Mouse (Mus musculus) liver, embryonic 16.5 days (tissue): ENCODE data around the gene Dnah5. TPM values are rescaled to one million over a fixed set of nuclear protein-coding genes. Genes with fewer than 3 reads are reported as not detected.
"Not testable (repeated sequence)": the region's sequence is repeated elsewhere in the genome, so short reads cannot be mapped to it uniquely, and the experiment has no call there.

Experiments used
- ATAC-seq: fragments of 200-750 bp; cut with Nextera tagmentation; 2 replicates; pipeline ENCODE4 v1.8.0; 2017; ENCODE audit warnings: low read depth, mild to moderate bottlenecking, moderate number of reproducible peaks, moderate library complexity
- H3K27ac ChIP-seq: fragments of 300-500 bp; sonication (generic); 2 replicates; pipeline ENCODE4 v1.5.1; 2014; ENCODE audit warnings: mild to moderate bottlenecking, low read length
- H3K27me3 ChIP-seq: fragments of 300-500 bp; sonication (generic); 2 replicates; pipeline ENCODE4 v1.6.1; 2014; ENCODE audit warnings: low read depth, low read length, mixed read lengths; ENCODE audit not compliant: control insufficient read depth, insufficient read depth
- H3K36me3 ChIP-seq: fragments of 300-500 bp; sonication (generic); 2 replicates; pipeline ENCODE4 v1.6.1; 2014; ENCODE audit warnings: mild to moderate bottlenecking; ENCODE audit not compliant: control insufficient read depth, insufficient read depth
- H3K4me1 ChIP-seq: fragments of 300-500 bp; sonication (generic); 2 replicates; pipeline ENCODE4 v1.6.1; 2014; ENCODE audit warnings: low read depth, low read length, mixed read lengths; ENCODE audit not compliant: control insufficient read depth
- H3K4me2 ChIP-seq: fragments of 300-500 bp; sonication (generic); 2 replicates; pipeline ENCODE4 v1.6.1; 2014; ENCODE audit warnings: low read depth, low read length, mixed read lengths
- H3K4me3 ChIP-seq: fragments of 300-500 bp; sonication (generic); 2 replicates; pipeline ENCODE4 v1.5.1; 2014; ENCODE audit warnings: low read depth, mild to moderate bottlenecking, low read length
- H3K9ac ChIP-seq: fragments of 300-500 bp; sonication (generic); 2 replicates; pipeline ENCODE4 v1.6.1; 2014; ENCODE audit warnings: low read depth, low read length
- H3K9me3 ChIP-seq: fragments of 300-500 bp; sonication (generic); replicated peaks from 2 replicates; pipeline ENCODE4 v1.6.1; 2016; ENCODE audit warnings: low read length; ENCODE audit not compliant: control insufficient read depth
- WGBS: fragments of 180-500 bp; shearing (Covaris S2); extraction: QIAGEN DNeasy Blood & Tissue Kit; methylation state at CpG from one replicate; pipeline ENCODE4 v1.1.7; 2014; ENCODE audit not compliant: insufficient replicate concordance; 5-methylcytosine and 5-hydroxymethylcytosine counted together
- polyA plus RNA-seq: library from polyadenylated mRNA; unstranded; fragments of >200 nt; fragmentation: Nextera tagmentation; extraction: Ambion mirVana; gene quantifications from 2 replicates; pipeline ENCODE4 v1.2.1, GENCODE M21; 2015

Gene Dnah5
- polyA plus RNA-seq, 1 experiment from 2014 or later, result not detected

DNA sequence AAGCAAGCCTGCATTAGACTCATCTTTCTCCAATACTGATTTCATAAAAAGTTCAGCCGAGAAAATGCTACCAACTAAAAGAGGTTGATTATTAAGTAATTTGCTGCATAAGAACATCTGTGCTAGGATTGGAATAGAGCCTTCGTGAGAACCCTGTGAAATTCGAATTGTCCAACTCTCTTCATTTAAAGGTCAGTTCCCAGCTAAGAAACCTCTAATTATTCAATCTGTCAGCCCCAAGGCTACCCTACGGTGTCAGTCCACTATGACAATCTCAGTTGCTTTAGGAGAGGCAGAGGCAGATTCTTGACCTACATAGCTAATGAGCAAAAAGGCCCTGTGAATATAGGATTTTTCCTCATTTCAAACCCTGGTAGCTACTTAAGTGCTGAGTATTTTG, 191.9 kb downstream of the Dnah5 start:
- no peaks in the 10 kb centered on the region for H3K4me1 ChIP-seq
- WGBS, result 56% methylated on average over 4 of the region's 4 CpGs
- ATAC-seq, result no peak
- no peak overlapping the region for H3K4me3 ChIP-seq
- no peak overlapping the region for H3K4me2 ChIP-seq
- no peaks in the 10 kb centered on the region for H3K36me3 ChIP-seq
- no peak overlapping the region for H3K9ac ChIP-seq
- no peak overlapping the region for H3K27ac ChIP-seq
- H3K27me3 ChIP-seq, result no peaks in the 10 kb centered on the region
- H3K9me3 ChIP-seq, result no peaks in the 10 kb centered on the region

DNA sequence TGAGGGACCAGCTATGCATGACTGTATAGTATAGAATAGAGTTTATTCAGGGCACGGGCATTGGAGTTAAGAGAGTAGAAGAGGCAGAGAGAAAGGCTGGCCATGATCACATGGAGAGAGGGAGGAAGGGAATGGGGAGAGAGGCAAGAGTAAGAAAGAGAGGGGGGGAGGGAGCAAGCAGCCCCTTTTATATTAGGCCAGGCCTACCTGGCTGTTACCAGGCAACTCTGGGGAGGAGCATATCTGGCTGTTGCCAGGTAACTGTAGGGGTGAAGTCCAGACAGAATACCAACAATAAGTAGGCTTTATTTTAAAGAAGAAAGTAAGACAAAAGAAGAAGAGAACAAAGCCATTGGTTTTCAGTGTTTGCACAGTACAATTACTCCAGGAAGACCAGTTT, 194.9 kb downstream of the Dnah5 start:
- Histone ChIP-seq H3K4me2 (no peak overlapping the region), H3K4me1 (no peaks in the 10 kb centered on the region), H3K4me3 (no peak overlapping the region), H3K36me3 (no peaks in the 10 kb centered on the region), H3K27me3 (no peaks in the 10 kb centered on the region), H3K9me3 (no peaks in the 10 kb centered on the region), H3K9ac (no peak overlapping the region), H3K27ac (no peak overlapping the region)
- 53% methylated on average over 1 of the region's 1 CpGs for WGBS
- ATAC-seq, result no peak

DNA sequence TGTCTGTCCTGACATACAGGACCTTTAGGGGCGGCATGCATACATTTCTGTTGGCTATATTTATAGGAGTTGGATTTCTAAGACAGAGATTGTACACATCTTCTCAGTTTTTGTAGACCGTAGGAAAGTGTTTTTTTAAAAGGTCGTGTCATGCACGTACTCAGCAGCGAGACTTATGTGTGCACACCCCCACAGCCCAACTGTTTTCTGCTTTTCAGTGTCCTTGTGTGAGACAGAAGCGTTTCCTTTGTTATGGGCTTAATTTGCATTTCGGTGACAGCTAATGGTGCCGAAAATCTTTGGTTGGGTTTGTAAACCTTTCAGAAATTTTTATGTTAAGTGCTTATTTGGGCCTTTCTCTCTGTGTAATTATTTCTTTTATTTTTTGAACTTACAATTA, 195.7 kb downstream of the Dnah5 start:
- Histone ChIP-seq H3K4me3 (no peak overlapping the region), H3K4me2 (no peak overlapping the region), H3K4me1 (no peaks in the 10 kb centered on the region), H3K27me3 (no peaks in the 10 kb centered on the region), H3K36me3 (no peaks in the 10 kb centered on the region), H3K9ac (no peak overlapping the region), H3K27ac (no peak overlapping the region), H3K9me3 (no peaks in the 10 kb centered on the region)
- WGBS, result 62% methylated on average over 8 of the region's 8 CpGs
- ATAC-seq, result no peak

DNA sequence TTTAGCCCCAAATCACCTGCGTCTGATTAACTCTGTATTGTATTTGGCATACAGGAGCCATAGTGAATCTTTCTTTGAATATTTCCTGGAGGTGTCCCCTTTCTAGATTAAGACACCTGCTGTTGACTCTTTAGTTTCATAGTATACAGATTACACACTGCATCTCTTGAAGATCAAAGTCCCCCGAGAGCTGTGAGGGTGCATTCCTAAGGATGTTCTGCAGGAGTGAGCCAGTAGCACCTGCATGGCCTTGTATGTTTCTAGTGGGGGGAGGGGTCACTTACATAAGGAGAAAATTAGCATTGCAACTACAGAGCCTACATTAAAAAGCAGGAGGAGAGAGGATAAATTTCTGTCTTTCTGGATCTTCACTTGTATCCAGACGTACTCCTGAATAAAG, 201.1 kb downstream of the Dnah5 start:
- no peak overlapping the region for H3K9ac ChIP-seq
- no peak for ATAC-seq
- 64% methylated on average over 3 of the region's 3 CpGs for WGBS
- no peaks in the 10 kb centered on the region for H3K4me1 ChIP-seq
- H3K9me3 ChIP-seq, result no peaks in the 10 kb centered on the region
- H3K4me3 ChIP-seq, result no peak overlapping the region
- no peaks in the 10 kb centered on the region for H3K27me3 ChIP-seq
- H3K4me2 ChIP-seq, result no peak overlapping the region
- H3K36me3 ChIP-seq, result no peaks in the 10 kb centered on the region
- H3K27ac ChIP-seq, result no peak overlapping the region

DNA sequence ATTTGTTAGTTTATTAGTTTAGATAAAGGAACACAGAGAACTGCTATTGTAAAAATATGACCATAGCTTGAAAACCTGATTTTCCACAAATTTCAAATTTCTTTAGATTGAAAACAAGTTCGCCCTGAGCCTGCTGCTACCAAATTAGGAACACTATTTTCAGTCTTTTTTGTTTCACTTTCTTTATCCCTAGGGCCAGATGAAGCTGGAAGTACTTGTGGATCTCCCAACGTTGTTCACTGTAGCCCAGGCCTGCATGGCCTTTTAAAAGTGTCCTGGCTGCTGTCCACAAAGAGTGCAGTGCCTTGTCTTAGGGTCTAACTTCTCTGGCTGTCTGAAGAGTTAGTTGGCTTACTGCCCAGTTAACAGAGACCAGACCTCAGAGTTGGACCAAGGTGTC, 201.6 kb downstream of the Dnah5 start:
- no peaks in the 10 kb centered on the region for H3K27me3 ChIP-seq
- no peak overlapping the region for H3K4me3 ChIP-seq
- H3K36me3 ChIP-seq, result no peaks in the 10 kb centered on the region
- H3K4me2 ChIP-seq, result no peak overlapping the region
- WGBS, result 31% methylated on average over 2 of the region's 2 CpGs
- H3K9me3 ChIP-seq, result no peaks in the 10 kb centered on the region
- H3K4me1 ChIP-seq, result no peaks in the 10 kb centered on the region
- ATAC-seq, result no peak
- H3K9ac ChIP-seq, result no peak overlapping the region
- no peak overlapping the region for H3K27ac ChIP-seq

DNA sequence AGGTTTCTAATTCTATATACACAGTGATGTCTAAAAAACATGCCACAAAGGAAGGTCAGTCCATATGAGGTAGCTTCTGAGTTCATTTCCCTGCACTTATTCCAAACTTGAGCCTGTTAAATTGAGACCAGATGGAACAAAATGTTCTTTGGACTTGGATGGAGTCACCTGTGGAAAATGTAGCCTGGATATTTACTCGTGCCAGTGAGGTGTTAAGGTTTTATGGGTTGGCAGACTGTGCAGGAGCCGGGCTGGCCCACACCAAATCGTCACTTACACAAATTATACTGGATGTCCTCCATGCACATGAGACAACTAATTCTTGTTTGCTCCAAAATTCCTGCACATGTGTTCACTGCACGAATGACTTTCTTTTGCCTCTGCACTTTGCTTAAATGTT, 236.2 kb downstream of the Dnah5 start:
- Histone ChIP-seq H3K9me3 (no peaks in the 10 kb centered on the region), H3K27ac (no peak overlapping the region), H3K4me2 (no peak overlapping the region), H3K4me3 (no peak overlapping the region), H3K9ac (no peak overlapping the region), H3K36me3 (no peaks in the 10 kb centered on the region), H3K27me3 (no peaks in the 10 kb centered on the region), H3K4me1 (no peaks in the 10 kb centered on the region)
- WGBS, result 59% methylated on average over 4 of the region's 4 CpGs
- no peak for ATAC-seq

DNA sequence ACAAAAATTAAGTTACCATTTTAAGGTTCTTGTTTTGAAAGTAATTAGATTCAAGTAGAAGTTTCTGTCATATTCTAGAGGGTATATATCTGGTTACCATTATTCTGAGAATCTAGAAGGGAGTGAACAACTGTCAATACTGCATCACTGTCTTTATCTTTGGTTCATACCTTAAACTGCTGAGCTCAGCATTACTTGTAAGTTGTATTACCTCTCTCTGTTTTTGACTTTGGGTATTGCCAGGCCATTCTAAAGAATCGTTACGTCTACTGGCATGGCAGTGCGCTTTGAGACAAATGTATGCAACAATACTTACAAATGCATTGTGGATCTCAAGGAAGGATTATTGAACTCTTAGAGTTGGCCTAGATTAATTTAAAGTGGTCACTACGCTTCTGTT, 240.9 kb downstream of the Dnah5 start:
- Histone ChIP-seq H3K9ac (no peak overlapping the region), H3K4me2 (no peak overlapping the region), H3K4me1 (no peaks in the 10 kb centered on the region), H3K27ac (no peak overlapping the region), H3K4me3 (no peak overlapping the region), H3K36me3 (no peaks in the 10 kb centered on the region), H3K9me3 (no peaks in the 10 kb centered on the region), H3K27me3 (no peaks in the 10 kb centered on the region)
- 71% methylated on average over 4 of the region's 4 CpGs for WGBS
- ATAC-seq, result no peak

DNA sequence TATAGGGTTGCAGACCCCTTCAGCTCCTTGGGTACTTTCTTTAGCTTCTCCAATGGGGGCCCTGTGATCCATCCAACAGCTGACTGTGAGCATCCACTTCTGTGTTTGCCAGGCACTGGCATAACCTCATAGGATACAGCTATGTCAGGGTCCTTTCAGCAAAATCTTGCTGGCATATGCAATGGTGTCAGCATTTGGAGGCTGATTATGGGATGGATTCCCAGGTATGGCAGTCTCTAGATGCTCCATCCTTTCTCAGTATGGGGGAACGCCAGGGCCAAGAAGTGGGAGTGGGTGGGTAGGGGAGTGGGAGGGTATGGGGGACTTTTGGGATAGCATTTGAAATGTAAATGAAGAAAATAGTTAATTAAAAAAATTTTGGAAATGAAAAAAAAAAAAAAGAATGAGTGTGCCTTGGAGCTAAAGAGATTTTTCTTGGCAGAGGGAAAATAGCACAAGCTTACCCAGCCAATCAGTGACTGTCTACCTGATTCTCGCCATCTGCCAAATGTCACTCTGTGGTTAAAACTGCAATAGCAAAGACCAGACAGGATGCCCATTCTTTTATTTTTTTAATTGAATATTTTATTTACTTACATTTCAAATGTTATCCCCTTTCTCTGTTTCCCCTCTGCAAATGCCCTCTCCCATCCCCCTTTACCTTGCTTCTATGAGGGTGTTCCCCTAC, 257.7 kb downstream of the Dnah5 start:
- H3K9ac ChIP-seq, H3K27me3 ChIP-seq, ATAC-seq, H3K4me2 ChIP-seq, H3K4me3 ChIP-seq, H3K36me3 ChIP-seq, H3K4me1 ChIP-seq, H3K9me3 ChIP-seq, H3K27ac ChIP-seq: not testable (repeated sequence)
- whole genome bisulfite sequencing, result 52% methylated on average over 2 of the region's 2 CpGs

DNA sequence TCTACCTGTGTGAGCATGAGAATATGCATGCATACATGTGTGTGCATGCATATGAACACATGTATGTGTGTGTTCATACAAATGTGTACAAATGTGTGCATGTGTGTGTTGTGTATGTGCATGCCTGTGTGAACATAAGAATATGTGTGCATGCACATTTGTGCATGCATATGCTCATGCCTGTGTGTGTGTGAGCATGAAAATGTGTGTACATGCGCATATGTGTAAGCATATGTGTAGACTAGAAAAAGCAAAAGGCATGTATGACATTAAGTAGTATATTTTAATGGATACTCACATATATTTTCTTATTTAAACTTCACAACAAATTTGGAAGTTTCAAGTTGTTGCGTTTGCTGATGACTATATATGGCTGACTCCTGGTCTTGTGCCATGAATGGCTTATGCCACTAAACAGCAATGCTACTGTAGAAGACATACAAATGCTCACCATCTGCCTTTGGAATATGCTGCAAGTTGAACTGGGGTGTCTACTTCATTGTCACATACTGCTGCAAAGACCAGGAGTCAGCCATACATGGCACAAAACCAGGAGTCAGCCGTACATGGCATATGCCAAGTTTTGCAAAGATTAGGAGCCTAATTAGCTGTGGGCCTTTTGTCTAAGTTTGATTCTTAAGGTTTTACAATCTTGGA, 263.2 kb downstream of the Dnah5 start:
- ATAC-seq, result no peak
- Histone ChIP-seq H3K4me2 (no peak overlapping the region), H3K27ac (no peak overlapping the region), H3K27me3 (no peaks in the 10 kb centered on the region), H3K9me3 (no peaks in the 10 kb centered on the region), H3K9ac (no peak overlapping the region), H3K36me3 (no peaks in the 10 kb centered on the region), H3K4me3 (no peak overlapping the region), H3K4me1 (no peaks in the 10 kb centered on the region)
- 69% methylated on average over 3 of the region's 3 CpGs for WGBS
